Mouse (Mus musculus) CH12.LX (cell line): Measurements from ENCODE around the gene Nek11. TPM values are rescaled to one million over a fixed set of nuclear protein-coding genes. Genes with fewer than 3 reads are reported as not detected.

Experiments
- DNase-seq: peaks from one replicate; pipeline ENCODE4 v3.0.0-alpha.2; 2013; ENCODE audit errors: extremely low read depth
- H3K27ac ChIP-seq: 2 replicates; pipeline ENCODE4 v1.5.1; 2012; ENCODE audit warnings: low read depth, mild to moderate bottlenecking, control low read depth, moderate library complexity; ENCODE audit not compliant: insufficient read depth
- H3K27me3 ChIP-seq: replicated peaks from 2 replicates; pipeline ENCODE3; 2012; ENCODE audit warnings: inconsistent platforms
- H3K36me3 ChIP-seq, 2 experiments: replicated peaks in 1 of 2; 2 replicates each; pipeline versions ENCODE3 to v1.6.1; 2012; ENCODE audit warnings: inconsistent platforms in 1 of 2, low read length in 1 of 2, mild to moderate bottlenecking in 1 of 2, mixed read lengths in 1 of 2, moderate library complexity in 1 of 2; ENCODE audit not compliant: control insufficient read depth in 1 of 2, insufficient read depth in 1 of 2
- H3K4me1 ChIP-seq, 2 experiments: 2 replicates each; pipeline ENCODE4 v1.6.1; 2012; ENCODE audit warnings: inconsistent platforms in 1 of 2, moderate library complexity in 1 of 2; ENCODE audit not compliant: insufficient read depth in 2 of 2, control insufficient read depth in 1 of 2
- H3K4me2 ChIP-seq: 2 replicates; pipeline ENCODE4 v1.6.1; 2012; ENCODE audit warnings: low read depth, mild to moderate bottlenecking, control low read depth; ENCODE audit not compliant: poor library complexity, insufficient read depth, severe bottlenecking
- H3K4me3 ChIP-seq, 3 experiments: fragments of 150-350 bp in 1 of 3; sonication (generic) in 1 of 3; replicated peaks in 1 of 3; 2 replicates each; pipeline versions ENCODE3 to v1.5.1; 2011 to 2012; ENCODE audit warnings: low read depth in 2 of 3, low read length in 2 of 3, mild to moderate bottlenecking in 2 of 3, moderate library complexity in 2 of 3, control low read depth in 1 of 3, improper control_type of control experiment in 1 of 3, inconsistent platforms in 1 of 3, mixed read lengths in 1 of 3; ENCODE audit not compliant: poor library complexity in 1 of 3
- H3K79me2 ChIP-seq: replicated peaks from 2 replicates; pipeline ENCODE4 v1.6.1; 2012; ENCODE audit warnings: mild to moderate bottlenecking, moderate library complexity; ENCODE audit not compliant: control insufficient read depth, poor library complexity, insufficient read depth, severe bottlenecking; ENCODE audit errors: extremely low read depth
- H3K9ac ChIP-seq: 2 replicates; pipeline ENCODE4 v1.6.1; 2012; ENCODE audit warnings: low read depth, mild to moderate bottlenecking, control low read depth, moderate library complexity; ENCODE audit not compliant: insufficient read depth
- H3K9me3 ChIP-seq: replicated peaks from 2 replicates; pipeline ENCODE3; 2012; ENCODE audit warnings: low read length, inconsistent platforms, mixed read lengths
- BHLHE40 ChIP-seq: IDR thresholded peaks from 2 replicates; pipeline ENCODE4 v1.6.1; 2011; ENCODE audit warnings: mild to moderate bottlenecking, low read depth, low read length, improper control_type of control experiment
- CTCF ChIP-seq, 2 experiments: IDR thresholded peaks in 1 of 2; conservative IDR thresholded peaks in 1 of 2; 2 replicates each; pipeline ENCODE4 v1.5.1; 2011 to 2012; ENCODE audit warnings: low read depth in 2 of 2, low read length in 2 of 2, improper control_type of control experiment in 1 of 2, inconsistent platforms in 1 of 2, mild to moderate bottlenecking in 1 of 2, moderate library complexity in 1 of 2
- E2F4 ChIP-seq: IDR thresholded peaks from 2 replicates; pipeline ENCODE4 v1.6.1; 2011; ENCODE audit warnings: low read depth, low read length, improper control_type of control experiment; ENCODE audit not compliant: insufficient replicate concordance
- ELF1 ChIP-seq: IDR thresholded peaks from 2 replicates; pipeline ENCODE4 v1.6.1; 2014; ENCODE audit warnings: low read depth, mild to moderate bottlenecking, inconsistent platforms, low read length, improper control_type of control experiment
- EP300 ChIP-seq: IDR thresholded peaks from 2 replicates; pipeline ENCODE4 v1.6.1; 2011; ENCODE audit warnings: low read length, improper control_type of control experiment
- ETS1 ChIP-seq: conservative IDR thresholded peaks from 2 replicates; pipeline ENCODE4 v1.6.1; 2012; ENCODE audit warnings: low read depth, mild to moderate bottlenecking, inconsistent platforms, low read length, improper control_type of control experiment, moderate library complexity
- IRF4 ChIP-seq: IDR thresholded peaks from 2 replicates; pipeline ENCODE4 v1.6.1; 2014; ENCODE audit warnings: low read depth, mild to moderate bottlenecking, inconsistent platforms, low read length, improper control_type of control experiment
- JUN ChIP-seq: IDR thresholded peaks from 2 replicates; pipeline ENCODE4 v1.6.1; 2011; ENCODE audit warnings: low read depth, mild to moderate bottlenecking, low read length, improper control_type of control experiment, moderate library complexity; ENCODE audit not compliant: insufficient read depth
- JUND ChIP-seq: conservative IDR thresholded peaks from 2 replicates; pipeline ENCODE4 v1.6.1; 2011; ENCODE audit warnings: low read depth, low read length, improper control_type of control experiment
- KAT2A ChIP-seq: IDR thresholded peaks from 2 replicates; pipeline ENCODE4 v1.6.1; 2012; ENCODE audit warnings: low read length, improper control_type of control experiment, inconsistent platforms; ENCODE audit not compliant: insufficient replicate concordance
- MAFK ChIP-seq: IDR thresholded peaks from 2 replicates; pipeline ENCODE4 v1.6.1; 2011; ENCODE audit warnings: low read length, improper control_type of control experiment; ENCODE audit not compliant: insufficient replicate concordance
- MEF2A ChIP-seq: IDR thresholded peaks from 2 replicates; pipeline ENCODE4 v1.6.1; 2014; ENCODE audit warnings: low read depth, mild to moderate bottlenecking, inconsistent platforms, low read length, improper control_type of control experiment, borderline replicate concordance
- MXI1 ChIP-seq: IDR thresholded peaks from 2 replicates; pipeline ENCODE4 v1.6.1; 2011; ENCODE audit warnings: mild to moderate bottlenecking, low read depth, low read length, improper control_type of control experiment
- MYC ChIP-seq: IDR thresholded peaks from 2 replicates; pipeline ENCODE4 v1.6.1; 2011; ENCODE audit warnings: low read depth, mild to moderate bottlenecking, improper control_type of control experiment, low read length
- POLR2A ChIP-seq: IDR thresholded peaks from 2 replicates; pipeline ENCODE4 v1.6.1; 2011; ENCODE audit warnings: low read depth, mild to moderate bottlenecking, improper control_type of control experiment, low read length
- POLR2AphosphoS2 ChIP-seq: IDR thresholded peaks from 2 replicates; pipeline ENCODE4 v1.6.1; 2011; ENCODE audit warnings: low read depth, low read length, improper control_type of control experiment
- RAD21 ChIP-seq: IDR thresholded peaks from 2 replicates; pipeline ENCODE4 v1.6.1; 2011; ENCODE audit warnings: low read depth, mild to moderate bottlenecking, low read length, improper control_type of control experiment, moderate library complexity
- RCOR1 ChIP-seq: conservative IDR thresholded peaks from 2 replicates; pipeline ENCODE4 v1.6.1; 2012; ENCODE audit warnings: low read depth, mild to moderate bottlenecking, inconsistent platforms, low read length, improper control_type of control experiment
- USF2 ChIP-seq: conservative IDR thresholded peaks from 2 replicates; pipeline ENCODE4 v1.6.1; 2011; ENCODE audit warnings: low read depth, low read length, improper control_type of control experiment
- ZC3H11A ChIP-seq: IDR thresholded peaks from 2 replicates; pipeline ENCODE4 v1.6.1; 2012; ENCODE audit warnings: low read depth, mild to moderate bottlenecking, inconsistent platforms, low read length, improper control_type of control experiment
- ZNF384 ChIP-seq: IDR thresholded peaks from 2 replicates; pipeline ENCODE4 v1.6.1; 2012; ENCODE audit warnings: low read depth, low read length, improper control_type of control experiment, inconsistent platforms
- dilution Hi-C: fragments of 300-500 bp; cut with MboI; formaldehyde crosslinking; loops from 2 replicates; pipeline ENCODE4 v1.14.3; 2020; ENCODE audit warnings: low sequenced_read_pairs; ENCODE audit not compliant: extremely low pct_unique_long_range_greater_than_20kb, extremely low pct_ligation_motif_present
- in situ Hi-C: fragments of 300-500 bp; cut with MboI; formaldehyde crosslinking; loops from 3 replicates; pipeline ENCODE4 v1.14.3; 2019; ENCODE audit warnings: low sequenced_read_pairs, low pct_ligation_motif_present, low pct_unique_long_range_greater_than_20kb, mixed read lengths
- polyA plus RNA-seq: library from polyadenylated mRNA; unstranded; fragments of >175 nt; gene quantifications from 2 replicates; pipeline ENCODE4 v1.2.1, GENCODE M21; 2012; ENCODE audit warnings: low read depth; ENCODE audit not compliant: insufficient read length
- total RNA-seq, 2 experiments: library from RNA; depleted of rRNA; stranded (reverse); fragments of 300-350 nt in 1 of 2; fragments of >200 nt in 1 of 2; gene quantifications; 2 replicates each; pipeline ENCODE4 v1.2.3; 2012 to 2014

Gene Nek11
- total and polyA plus RNA-seq, 3 experiments = 0.17 to 0.32 TPM; not detected in 1

DNA sequence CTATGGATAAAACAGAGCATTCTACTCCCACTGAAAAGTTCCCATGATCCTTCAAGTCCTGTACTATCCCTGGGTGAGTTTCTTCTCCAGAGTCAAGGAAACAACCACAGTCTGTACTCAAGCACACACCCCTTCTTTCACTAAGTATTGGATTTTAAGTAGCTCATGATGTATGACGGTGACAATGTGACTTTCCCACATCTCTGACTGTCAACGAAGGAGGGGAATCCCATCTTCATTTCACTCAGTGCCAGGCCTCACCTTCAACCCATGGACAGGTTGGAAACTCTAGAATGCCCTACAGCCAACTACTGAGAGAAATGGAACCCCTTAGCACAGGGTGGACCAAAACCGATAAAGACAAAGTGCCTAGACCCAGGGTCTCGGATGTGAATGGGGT lies 29.1 kb downstream of the Nek11 start (continued):
- TF ChIP-seq MEF2A (no peak), MAFK (no peak)

DNA sequence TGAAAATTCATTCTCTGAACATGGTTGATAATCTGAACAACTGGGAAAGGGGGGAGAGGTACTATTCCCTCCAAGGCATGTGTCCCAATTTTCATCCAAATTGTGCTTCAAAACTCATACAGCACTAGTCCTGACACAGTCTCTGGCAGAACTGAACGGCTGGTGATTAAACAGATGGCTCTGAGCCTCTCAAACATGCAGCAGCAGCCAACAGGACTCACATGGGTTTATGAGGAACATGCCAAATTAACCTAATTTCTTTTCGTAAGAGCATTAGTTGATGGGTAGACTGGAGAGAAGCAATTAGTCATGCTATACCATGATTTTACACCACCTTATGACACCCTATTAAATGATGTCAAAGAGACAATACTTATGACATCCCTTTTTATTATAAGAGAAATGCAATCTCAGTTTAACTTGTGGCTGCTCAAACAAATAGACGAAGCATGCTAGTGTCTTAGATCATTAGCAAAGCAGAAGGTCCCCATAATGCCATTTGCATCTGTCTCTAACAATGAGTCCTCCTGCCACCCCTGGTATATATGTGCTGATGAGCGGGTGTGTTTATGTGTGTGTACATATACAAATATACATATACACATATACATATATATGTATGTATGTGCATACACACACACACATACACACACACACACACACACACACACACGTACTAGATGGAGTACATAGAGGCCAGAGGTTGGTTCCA lies 31.6 kb downstream of the Nek11 start:
- Histone ChIP-seq H3K4me3 (no peak overlapping the region), H3K27me3 (no peaks in the 10 kb centered on the region), H3K79me2 (no peaks in the 10 kb centered on the region)
- TF ChIP-seq RCOR1 (no peak), CTCF (conservative IDR thresholded peaks at IDR 0.05 in 1 of 2, IDR thresholded peaks at IDR 0.05 in 1 of 2; ENCODE audit: low read depth in 2 of 2, low read length in 2 of 2) (no peak), RAD21 (no peak), ELF1 (no peak), ZC3H11A (no peak), USF2 (no peak), MXI1 (no peak), POLR2A (no peak), POLR2AphosphoS2 (no peak), JUN (no peak)
- TF ChIP-seq, all 38 proteins: peak for 0
- dilution Hi-C loops (no loop called here), in situ Hi-C loops (loop anchor here (10.0 kb wide), 1 partner anchor 59 kb away; no protein-coding TSS in a partner anchor)
- Histone ChIP-seq H3K36me3 (no peaks in the 10 kb centered on the region), H3K27ac (no peak overlapping the region), H3K9ac (no peak overlapping the region), H3K9me3 (no peaks in the 10 kb centered on the region), H3K4me1 (peaks cover 28 to 42% of the 10 kb centered on the region in 2 experiments), H3K4me2 (no peak overlapping the region)
- no peak for DNase-seq

DNA sequence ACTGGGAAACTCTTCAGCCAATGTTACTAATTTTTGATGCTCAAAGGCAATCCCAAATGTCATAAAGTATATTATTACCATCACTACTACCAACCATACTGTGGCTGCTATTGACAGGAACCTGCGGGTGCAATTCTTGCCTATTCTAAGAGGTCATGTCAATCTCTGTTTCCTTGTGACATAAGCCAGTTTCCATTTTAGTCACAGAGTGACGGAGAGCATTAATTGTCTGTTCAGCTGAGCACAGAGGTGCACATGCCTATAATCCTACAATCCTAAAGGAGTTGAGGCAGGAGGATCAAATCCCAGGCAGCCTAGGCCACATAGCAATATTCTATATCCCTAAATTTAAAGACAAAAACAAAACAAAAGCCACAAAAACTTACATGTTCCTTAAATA lies 33.1 kb downstream of the Nek11 start:
- Histone ChIP-seq H3K27me3 (no peaks in the 10 kb centered on the region), H3K36me3 (no peaks in the 10 kb centered on the region), H3K9me3 (no peaks in the 10 kb centered on the region), H3K4me3 (no peak overlapping the region)
- peak; percentile 45 for DNase-seq
- no peak for TF ChIP-seq ZNF384
- 0 out of 2 replicates have a peak, but pooled peaks have one; percentile 53 for TF ChIP-seq MYC
- TF ChIP-seq KAT2A = no peak
- TF ChIP-seq JUND = peak; percentile 87
- TF ChIP-seq ETS1 = peak; percentile 90
- TF ChIP-seq POLR2AphosphoS2 = no peak
- peak; percentile 82 for TF ChIP-seq BHLHE40
- TF ChIP-seq E2F4 = no peak
- peak; percentile 76 for TF ChIP-seq EP300
- TF ChIP-seq MEF2A = peak; percentile 84
- peak; percentile 88 for TF ChIP-seq JUN
- peak; percentile 97 for TF ChIP-seq IRF4
- TF ChIP-seq, all 38 proteins: peak for 8
- in situ Hi-C loops = loop anchor here (10.0 kb wide), 1 partner anchor 57 kb away; no protein-coding TSS in a partner anchor
- Histone ChIP-seq H3K4me1 (peaks cover 25 to 35% of the 10 kb centered on the region in 2 experiments), H3K27ac (no peak overlapping the region), H3K9ac (no peak overlapping the region), H3K4me2 (no peak overlapping the region), H3K79me2 (no peaks in the 10 kb centered on the region)
- dilution Hi-C loops = no loop called here
